Mouse (Mus musculus): ENCODE measurements at regions not wholly inside any gene's neighbourhood (a gene's known extent, or its start where the extent isn't known, plus 50 kb on each side); places are given as distances from the start of the nearest gene placed in this dataset.

DNA sequence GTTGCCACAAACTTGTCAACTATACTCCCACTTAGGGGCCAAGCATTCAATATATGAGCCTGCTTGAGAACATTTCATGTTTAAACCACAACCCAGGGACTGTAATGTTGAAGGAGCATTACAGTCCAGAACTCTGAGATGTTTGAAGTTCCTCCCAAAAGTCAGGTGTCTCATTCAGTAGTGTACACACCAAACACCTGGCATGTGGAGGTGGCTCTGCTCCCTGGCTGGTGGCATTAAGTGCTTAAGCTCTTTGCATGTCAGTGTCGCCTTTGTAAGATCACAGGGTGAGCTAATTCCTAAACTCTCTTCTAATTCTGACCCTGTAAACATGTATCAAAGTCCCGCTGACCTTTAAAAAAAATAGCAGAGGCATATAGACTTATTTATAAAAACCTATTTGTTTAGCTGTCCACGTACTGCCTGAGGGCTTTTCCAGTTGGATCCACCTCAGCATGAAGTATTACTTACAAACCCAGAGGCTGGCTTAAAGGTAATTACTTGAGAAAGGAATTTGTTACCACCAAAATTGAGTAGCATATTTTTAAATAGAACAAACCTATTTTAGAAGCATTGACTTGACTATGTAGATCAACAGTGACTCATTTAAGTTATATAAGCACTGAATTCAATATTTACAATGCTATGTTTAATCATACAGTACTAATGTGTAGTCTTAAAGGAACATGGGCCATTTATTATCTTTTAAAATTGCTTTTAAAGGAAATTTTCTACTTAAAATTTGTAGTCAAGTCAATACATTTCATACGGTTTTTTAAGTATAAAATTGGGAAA, 276.3 kb upstream of the Fermt1 start:
- no peak overlapping the region for H3K27ac ChIP-seq (ENCODE audit: poor library complexity, severe bottlenecking)
- no peaks in the 10 kb centered on the region for H3K36me3 ChIP-seq
- no peak overlapping the region for H3K4me2 ChIP-seq
- no peak overlapping the region for H3K4me3 ChIP-seq
- H3K27me3 ChIP-seq (replicated peaks): no peaks in the 10 kb centered on the region
- no peaks in the 10 kb centered on the region for H3K9me3 ChIP-seq (replicated peaks)
- no peak for ATAC-seq (ENCODE audit: insufficient number of reproducible peaks, low FRiP score)
- WGBS: 74% methylated on average over 4 of the region's 4 CpGs
- H3K4me1 ChIP-seq (replicated peaks): no peaks in the 10 kb centered on the region
- no peak overlapping the region for H3K9ac ChIP-seq

DNA sequence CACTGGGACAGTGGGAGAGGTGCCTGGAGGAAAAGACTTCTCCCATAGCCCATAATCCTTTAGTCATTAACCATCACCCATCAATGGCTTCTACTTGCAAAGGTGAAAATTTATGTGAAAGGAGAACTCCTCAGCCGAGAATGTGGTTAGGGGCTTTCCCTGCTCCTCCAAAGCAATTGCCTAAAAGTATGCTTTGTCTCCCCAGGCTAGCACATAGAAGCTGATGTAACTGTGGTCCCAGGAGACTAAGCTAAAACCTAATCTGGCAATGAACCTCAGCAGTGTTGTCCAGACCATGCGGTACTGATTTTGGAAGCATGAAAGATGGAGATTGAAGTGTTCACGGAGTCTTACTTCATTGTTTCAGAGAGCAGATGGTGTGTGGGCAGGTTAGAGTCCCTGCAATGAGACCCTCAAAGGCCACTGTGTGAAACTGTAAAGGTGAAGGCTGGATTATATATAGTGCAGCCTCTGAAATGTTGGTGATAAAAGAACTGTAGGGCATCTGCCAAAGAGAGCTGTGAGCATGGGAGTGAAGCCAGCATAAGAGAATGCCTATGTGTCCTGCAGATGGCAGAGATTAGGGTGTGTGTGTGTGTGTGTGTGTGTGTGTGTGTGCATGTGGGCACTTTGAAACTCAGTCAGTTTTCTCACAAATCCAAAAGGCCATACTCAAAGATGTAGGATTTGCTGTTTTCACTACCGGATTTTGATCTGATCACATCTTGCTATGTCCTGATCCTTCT, 289.6 kb upstream of the Fermt1 start:
- no peak overlapping the region for H3K27ac ChIP-seq (ENCODE audit: poor library complexity, severe bottlenecking)
- ATAC-seq (ENCODE audit: insufficient number of reproducible peaks, low FRiP score): no peak
- WGBS: 73% methylated on average over 4 of the region's 4 CpGs
- H3K4me1 ChIP-seq (replicated peaks): no peaks in the 10 kb centered on the region
- no peaks in the 10 kb centered on the region; the same call in 1 of the 2 replicates for H3K27me3 ChIP-seq (replicated peaks)
- H3K36me3 ChIP-seq: no peaks in the 10 kb centered on the region
- no peak overlapping the region for H3K4me2 ChIP-seq
- no peak overlapping the region for H3K4me3 ChIP-seq
- H3K9me3 ChIP-seq (replicated peaks): peaks cover 5% of the 10 kb centered on the region; the same call in 1 of the 2 replicates
- no peak overlapping the region for H3K9ac ChIP-seq

GRCm38 (mm10) chr2:133252131-133252530, 299.8 kb upstream of the Bmp2 start:
- Histone ChIP-seq H3K9ac (no peak overlapping the region), H3K27me3 (replicated peaks) (no peaks in the 10 kb centered on the region), H3K9me3 (replicated peaks) (no peaks in the 10 kb centered on the region), H3K4me1 (replicated peaks) (no peaks in the 10 kb centered on the region), H3K4me2 (no peak overlapping the region), H3K36me3 (no peaks in the 10 kb centered on the region), H3K4me3 (no peak overlapping the region), H3K27ac (ENCODE audit: poor library complexity, severe bottlenecking) (no peak overlapping the region)
- no peak for ATAC-seq (ENCODE audit: insufficient number of reproducible peaks, low FRiP score)
- 77% methylated on average over 2 of the region's 2 CpGs for WGBS

DNA sequence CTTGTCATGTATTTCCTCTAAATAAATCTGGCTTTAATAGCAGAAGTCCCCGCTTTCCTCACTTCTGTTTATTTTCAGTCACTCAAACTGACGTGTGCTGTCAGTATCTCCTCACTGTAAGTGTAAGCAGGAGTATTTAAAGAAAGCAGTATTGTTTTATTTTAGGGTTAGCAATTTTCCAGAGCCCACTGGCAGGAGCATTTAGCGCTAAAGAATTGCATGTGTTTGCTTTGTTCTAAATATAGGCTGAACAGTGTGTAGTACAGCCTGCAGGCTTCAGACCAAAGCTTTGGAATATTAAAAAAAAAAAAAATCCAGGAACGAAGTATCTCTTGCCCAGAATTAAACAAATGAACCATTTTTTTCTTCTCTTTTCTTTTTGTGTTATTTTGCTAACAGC, 277.5 kb upstream of the Bmp2 start:
- peaks cover 11% of the 10 kb centered on the region for H3K4me1 ChIP-seq (replicated peaks)
- H3K27me3 ChIP-seq (replicated peaks): no peaks in the 10 kb centered on the region
- no peaks in the 10 kb centered on the region for H3K36me3 ChIP-seq
- ATAC-seq (ENCODE audit: insufficient number of reproducible peaks, low FRiP score): peak; percentile 57; the same call in 1 of the 2 replicates
- no peak overlapping the region for H3K9ac ChIP-seq
- peak overlapping the region; percentile 81 for H3K27ac ChIP-seq (ENCODE audit: poor library complexity, severe bottlenecking)
- H3K9me3 ChIP-seq (replicated peaks): no peaks in the 10 kb centered on the region
- WGBS: 9% methylated on average over 4 of the region's 4 CpGs
- H3K4me3 ChIP-seq: no peak overlapping the region
- H3K4me2 ChIP-seq: peak overlapping the region; percentile 27

DNA sequence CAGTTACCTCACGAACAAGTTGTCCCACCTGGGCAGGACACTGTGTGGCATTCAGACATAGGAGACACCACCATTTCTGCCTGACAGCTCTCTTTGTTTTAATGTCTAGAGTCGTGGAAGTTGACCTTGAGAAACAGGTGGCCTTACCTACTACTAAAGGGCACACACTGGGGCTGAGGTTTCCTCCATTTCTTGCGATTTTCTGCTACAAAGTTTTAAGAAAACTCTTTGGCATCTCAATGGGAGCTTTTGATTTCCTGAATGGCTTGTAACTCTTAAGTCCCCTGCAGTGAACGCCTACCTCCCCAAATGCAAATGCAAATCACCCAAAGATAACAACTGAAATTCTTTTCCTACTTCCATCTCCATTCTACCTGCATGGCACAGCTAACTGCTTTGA, 273.4 kb upstream of the Bmp2 start:
- H3K9me3 ChIP-seq (replicated peaks): no peaks in the 10 kb centered on the region
- H3K4me3 ChIP-seq: no peak overlapping the region
- no peak overlapping the region for H3K4me2 ChIP-seq
- no peaks in the 10 kb centered on the region for H3K27me3 ChIP-seq (replicated peaks)
- ATAC-seq (ENCODE audit: insufficient number of reproducible peaks, low FRiP score): no peak
- H3K36me3 ChIP-seq: no peaks in the 10 kb centered on the region
- 60% methylated on average over 4 of the region's 4 CpGs for WGBS
- H3K9ac ChIP-seq: no peak overlapping the region
- no peak overlapping the region for H3K27ac ChIP-seq (ENCODE audit: poor library complexity, severe bottlenecking)
- peaks cover 16% of the 10 kb centered on the region for H3K4me1 ChIP-seq (replicated peaks)

- H3K9me3 ChIP-seq (replicated peaks): no peaks in the 10 kb centered on the region
- no peak overlapping the region for H3K27ac ChIP-seq (ENCODE audit: poor library complexity, severe bottlenecking)
- 87% methylated on average over 4 of the region's 4 CpGs for WGBS
- ATAC-seq (ENCODE audit: insufficient number of reproducible peaks, low FRiP score): no peak
- H3K9ac ChIP-seq: no peak overlapping the region
- no peaks in the 10 kb centered on the region for H3K27me3 ChIP-seq (replicated peaks)
- no peaks in the 10 kb centered on the region for H3K36me3 ChIP-seq
- H3K4me2 ChIP-seq: no peak overlapping the region
- no peak overlapping the region for H3K4me3 ChIP-seq
- H3K4me1 ChIP-seq (replicated peaks): peaks cover 10% of the 10 kb centered on the region
Observed at GRCm38 (mm10) chr2:133279275-133279674, 272.7 kb upstream of the Bmp2 start.

DNA sequence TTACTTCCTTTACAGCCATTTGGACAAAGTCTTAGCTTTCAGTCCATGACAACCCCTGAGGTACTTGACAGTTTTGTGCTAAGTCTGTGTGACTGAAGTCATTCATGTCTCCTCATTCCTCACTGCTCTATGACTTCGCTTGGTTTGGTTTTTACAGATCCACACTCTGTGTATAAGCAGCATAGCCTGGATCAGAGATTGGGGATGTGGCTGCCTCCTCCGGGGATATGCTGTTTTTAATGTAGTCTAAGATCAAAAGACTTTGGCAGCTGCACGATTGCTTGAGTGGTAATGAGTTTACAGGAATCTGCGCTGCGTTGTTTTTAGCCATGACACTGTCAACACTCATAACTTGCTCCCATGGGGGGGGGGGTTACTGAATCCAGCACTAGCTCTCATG, 269.3 kb upstream of the Bmp2 start:
- Histone ChIP-seq H3K4me2 (no peak overlapping the region), H3K4me1 (replicated peaks) (peaks cover 5% of the 10 kb centered on the region; the same call in 1 of the 2 replicates), H3K9me3 (replicated peaks) (no peaks in the 10 kb centered on the region), H3K9ac (no peak overlapping the region), H3K4me3 (no peak overlapping the region), H3K36me3 (no peaks in the 10 kb centered on the region), H3K27ac (ENCODE audit: poor library complexity, severe bottlenecking) (no peak overlapping the region), H3K27me3 (replicated peaks) (no peaks in the 10 kb centered on the region)
- WGBS: 46% methylated on average over 5 of the region's 5 CpGs
- no peak for ATAC-seq (ENCODE audit: insufficient number of reproducible peaks, low FRiP score)

- no peak overlapping the region for H3K4me3 ChIP-seq
- no peaks in the 10 kb centered on the region for H3K36me3 ChIP-seq
- H3K4me2 ChIP-seq: no peak overlapping the region
- no peak overlapping the region for H3K27ac ChIP-seq (ENCODE audit: poor library complexity, severe bottlenecking)
- no peak for ATAC-seq (ENCODE audit: insufficient number of reproducible peaks, low FRiP score)
- no peaks in the 10 kb centered on the region for H3K27me3 ChIP-seq (replicated peaks)
- peaks cover 5% of the 10 kb centered on the region; the same call in 1 of the 2 replicates for H3K4me1 ChIP-seq (replicated peaks)
- H3K9me3 ChIP-seq (replicated peaks): no peaks in the 10 kb centered on the region
- no peak overlapping the region for H3K9ac ChIP-seq
- WGBS: 53% methylated on average over 1 of the region's 1 CpGs
Observed at GRCm38 (mm10) chr2:133283709-133284108, 268.2 kb upstream of the Bmp2 start.

GRCm38 (mm10) chr2:133294136-133294535, 257.8 kb upstream of the Bmp2 start:
- H3K4me1 ChIP-seq (replicated peaks): no peaks in the 10 kb centered on the region
- H3K4me3 ChIP-seq: no peak overlapping the region
- no peaks in the 10 kb centered on the region for H3K9me3 ChIP-seq (replicated peaks)
- ATAC-seq (ENCODE audit: insufficient number of reproducible peaks, low FRiP score): no peak
- no peak overlapping the region for H3K4me2 ChIP-seq
- H3K27me3 ChIP-seq (replicated peaks): no peaks in the 10 kb centered on the region
- H3K27ac ChIP-seq (ENCODE audit: poor library complexity, severe bottlenecking): no peak overlapping the region
- WGBS: 72% methylated on average over 7 of the region's 7 CpGs
- H3K36me3 ChIP-seq: no peaks in the 10 kb centered on the region
- no peak overlapping the region for H3K9ac ChIP-seq

GRCm38 (mm10) chr2:133305936-133306335, 246.0 kb upstream of the Bmp2 start:
- peaks cover 14% of the 10 kb centered on the region for H3K4me1 ChIP-seq (replicated peaks)
- ATAC-seq (ENCODE audit: insufficient number of reproducible peaks, low FRiP score): no peak
- H3K9ac ChIP-seq: no peak overlapping the region
- WGBS: 28% methylated on average over 3 of the region's 3 CpGs
- H3K4me2 ChIP-seq: no peak overlapping the region
- H3K9me3 ChIP-seq (replicated peaks): no peaks in the 10 kb centered on the region
- H3K36me3 ChIP-seq: no peaks in the 10 kb centered on the region
- H3K27ac ChIP-seq (ENCODE audit: poor library complexity, severe bottlenecking): no peak overlapping the region; the same call in 1 of the 2 replicates
- no peak overlapping the region for H3K4me3 ChIP-seq
- no peaks in the 10 kb centered on the region for H3K27me3 ChIP-seq (replicated peaks)

GRCm38 (mm10) chr2:133311001-133311400, 241.0 kb upstream of the Bmp2 start:
- ATAC-seq (ENCODE audit: insufficient number of reproducible peaks, low FRiP score): no peak
- H3K4me2 ChIP-seq: no peak overlapping the region
- H3K4me1 ChIP-seq (replicated peaks): peaks cover 17% of the 10 kb centered on the region
- 56% methylated on average over 1 of the region's 1 CpGs for WGBS
- H3K27ac ChIP-seq (ENCODE audit: poor library complexity, severe bottlenecking): no peak overlapping the region
- no peaks in the 10 kb centered on the region for H3K27me3 ChIP-seq (replicated peaks)
- H3K9ac ChIP-seq: no peak overlapping the region
- H3K36me3 ChIP-seq: no peaks in the 10 kb centered on the region
- no peaks in the 10 kb centered on the region for H3K9me3 ChIP-seq (replicated peaks)
- H3K4me3 ChIP-seq: no peak overlapping the region
